Mouse (Mus musculus): ENCODE data around the gene Jpt2. TPM values are rescaled to one million over a fixed set of nuclear protein-coding genes. Genes with fewer than 3 reads are reported as not detected.

Gene Jpt2
- total RNA-seq, 2 experiments from 2014 or later = 74.2 to 77.8 TPM

- ATAC-seq (replicated peaks; ENCODE audit: low FRiP score, low TSS enrichment, poor library complexity, severe bottlenecking) = no peak
Measured at GRCm38 (mm10) chr17:24929506-24929905, 31.0 kb downstream of the Jpt2 start.

DNA sequence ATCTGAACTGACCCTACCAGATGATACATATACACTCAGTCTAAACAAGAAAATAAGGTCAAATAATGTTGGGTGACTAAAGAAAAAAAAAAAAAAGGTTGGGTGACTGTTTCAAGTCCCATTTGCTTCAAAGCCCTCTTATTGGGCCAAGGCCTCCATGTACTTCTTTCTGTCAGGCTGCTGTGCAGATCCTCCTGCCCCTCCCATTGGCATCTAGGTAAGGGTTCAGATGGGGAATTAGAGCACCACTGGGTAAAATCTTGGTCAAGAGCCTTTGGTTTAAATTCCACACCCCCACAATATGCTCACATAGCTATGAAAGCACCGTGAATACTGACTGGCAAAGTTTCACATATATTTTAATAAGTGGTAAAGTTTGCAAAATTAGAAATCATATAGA is 37.2 kb downstream of the Jpt2 start:
- no peak for ATAC-seq (replicated peaks; ENCODE audit: low FRiP score, low TSS enrichment, poor library complexity, severe bottlenecking)

DNA sequence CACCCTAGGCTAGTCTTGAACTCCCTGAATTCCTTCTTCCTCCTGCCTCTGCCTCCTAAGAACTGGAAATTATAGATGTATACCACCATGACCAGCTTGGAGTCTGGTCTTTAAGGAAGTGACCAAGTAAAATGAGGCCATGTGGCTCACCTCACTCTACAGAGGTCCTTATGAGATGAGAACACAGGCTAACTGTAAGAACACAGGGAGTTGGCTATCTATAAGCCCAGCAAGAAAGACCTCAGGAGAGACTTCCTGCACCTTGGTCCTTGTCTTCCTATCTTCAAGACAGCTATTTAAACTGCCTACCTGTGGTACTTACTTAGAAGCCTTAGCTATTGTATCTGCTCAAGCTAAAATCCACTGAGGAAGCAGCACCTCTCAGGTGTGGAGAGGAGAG is 46.5 kb downstream of the Jpt2 start:
- ATAC-seq (replicated peaks; ENCODE audit: low FRiP score, low TSS enrichment, poor library complexity, severe bottlenecking) = no peak

GRCm38 (mm10) chr17:24907591-24907990 is 52.9 kb downstream of the Jpt2 start:
- ATAC-seq (replicated peaks; ENCODE audit: low FRiP score, low TSS enrichment, poor library complexity, severe bottlenecking) = no peak

- ATAC-seq (replicated peaks; ENCODE audit: low FRiP score, low TSS enrichment, poor library complexity, severe bottlenecking) = no peak
Measured at GRCm38 (mm10) chr17:24903767-24904166, 56.7 kb downstream of the Jpt2 start.

DNA sequence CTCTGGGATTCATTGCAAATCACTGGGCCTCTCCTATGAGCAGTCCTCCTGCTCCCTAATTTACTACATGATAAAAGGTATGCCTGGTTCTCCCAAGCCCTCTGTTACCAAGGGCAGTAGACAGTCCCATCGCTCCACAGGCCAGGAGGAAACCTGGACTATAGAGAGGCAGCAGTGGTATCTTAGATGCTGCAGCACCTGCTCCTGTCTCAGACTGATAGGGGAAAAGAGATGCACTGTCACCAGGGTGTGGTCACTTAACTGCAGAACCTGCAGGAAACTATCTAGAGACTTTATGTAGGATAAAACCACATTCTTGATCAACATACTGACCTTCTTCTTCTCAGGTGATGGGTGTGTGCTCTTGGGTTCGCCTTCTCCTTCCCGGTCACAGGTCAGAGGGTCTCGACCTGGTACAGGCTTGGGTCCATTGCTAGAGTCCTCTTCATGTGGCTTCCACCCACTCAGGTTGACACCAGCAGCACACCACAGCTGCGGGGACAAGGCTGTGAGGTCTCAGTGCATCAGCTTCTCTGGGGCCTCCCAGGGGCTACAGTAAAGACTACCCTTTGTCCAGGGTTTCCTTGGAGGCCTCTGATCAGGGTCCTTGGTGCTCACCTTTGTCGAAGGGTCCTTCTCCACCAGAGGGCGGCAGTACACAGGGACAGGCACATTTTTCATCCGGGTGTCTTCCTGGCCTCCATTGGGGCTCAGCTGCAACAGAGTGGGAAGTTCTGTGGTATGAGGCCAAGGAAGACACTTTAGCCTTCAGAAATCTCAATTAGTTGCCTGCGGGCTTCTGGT is 57.6 kb downstream of the Jpt2 start:
- peak; percentile 87 for ATAC-seq (replicated peaks; ENCODE audit: low FRiP score, low TSS enrichment, poor library complexity, severe bottlenecking)

DNA sequence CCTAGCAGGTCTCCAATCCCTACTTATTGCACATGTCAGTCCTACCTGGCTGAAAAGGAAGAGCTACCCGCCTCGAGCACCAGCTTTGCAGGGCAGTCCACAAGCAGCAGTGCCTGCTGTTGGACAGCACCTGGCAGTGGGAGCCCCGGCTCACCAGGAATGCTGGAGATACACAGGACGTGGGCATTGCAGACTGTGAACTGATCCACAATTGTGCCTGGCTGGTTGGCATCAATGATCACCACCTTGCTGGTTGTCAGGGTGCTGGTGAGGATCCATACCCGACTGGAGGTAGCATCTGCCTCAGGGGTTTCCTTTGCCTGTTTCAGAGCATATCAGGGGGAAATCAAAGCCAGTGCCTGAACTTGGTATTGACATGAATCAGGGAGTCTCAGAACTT is 58.4 kb downstream of the Jpt2 start:
- ATAC-seq (replicated peaks; ENCODE audit: low FRiP score, low TSS enrichment, poor library complexity, severe bottlenecking) = no peak

- ATAC-seq (replicated peaks; ENCODE audit: low FRiP score, low TSS enrichment, poor library complexity, severe bottlenecking) = no peak
Measured at GRCm38 (mm10) chr17:24900014-24900413, 60.5 kb downstream of the Jpt2 start.

- no peak for ATAC-seq (replicated peaks; ENCODE audit: low FRiP score, low TSS enrichment, poor library complexity, severe bottlenecking)
Measured at GRCm38 (mm10) chr17:24899153-24899552, 61.3 kb downstream of the Jpt2 start.

- no peak for ATAC-seq (replicated peaks; ENCODE audit: low FRiP score, low TSS enrichment, poor library complexity, severe bottlenecking)
Measured at GRCm38 (mm10) chr17:24898041-24898854, 62.2 kb downstream of the Jpt2 start.

DNA sequence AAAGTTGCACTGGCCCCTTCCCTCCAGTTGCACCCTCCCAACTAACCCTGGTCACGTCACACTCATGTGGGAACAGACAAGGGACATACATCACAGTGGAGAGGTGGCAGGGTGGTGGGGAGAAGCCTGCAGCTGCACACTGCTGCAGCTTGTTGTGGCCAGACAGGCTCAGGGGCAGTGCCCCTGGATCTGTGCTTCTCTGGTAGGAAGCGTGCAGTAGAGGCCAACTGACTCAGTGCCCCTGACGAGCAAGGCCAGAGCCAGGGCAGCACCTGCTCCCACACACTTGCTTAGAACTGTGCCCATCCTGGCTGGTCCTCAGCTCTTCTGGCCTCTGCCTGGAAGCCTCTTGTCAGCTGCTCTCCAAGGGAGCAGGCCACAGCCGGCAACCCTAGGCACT is 62.9 kb downstream of the Jpt2 start:
- no peak for ATAC-seq (replicated peaks; ENCODE audit: low FRiP score, low TSS enrichment, poor library complexity, severe bottlenecking)

DNA sequence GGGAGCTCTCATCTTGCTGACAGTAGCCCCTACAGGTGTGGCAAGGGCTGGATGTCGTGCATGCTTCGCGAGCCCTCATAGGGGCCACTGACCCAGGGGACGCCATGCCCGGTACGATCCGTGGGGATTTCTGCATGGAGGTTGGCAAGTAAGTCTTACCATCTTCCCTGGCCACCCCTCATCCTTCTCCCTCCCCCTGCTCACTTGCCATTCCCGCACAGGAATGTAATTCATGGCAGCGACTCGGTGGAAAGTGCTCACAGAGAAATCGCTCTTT is 63.6 kb downstream of the Jpt2 start:
- ATAC-seq (replicated peaks; ENCODE audit: low FRiP score, low TSS enrichment, poor library complexity, severe bottlenecking) = no peak

DNA sequence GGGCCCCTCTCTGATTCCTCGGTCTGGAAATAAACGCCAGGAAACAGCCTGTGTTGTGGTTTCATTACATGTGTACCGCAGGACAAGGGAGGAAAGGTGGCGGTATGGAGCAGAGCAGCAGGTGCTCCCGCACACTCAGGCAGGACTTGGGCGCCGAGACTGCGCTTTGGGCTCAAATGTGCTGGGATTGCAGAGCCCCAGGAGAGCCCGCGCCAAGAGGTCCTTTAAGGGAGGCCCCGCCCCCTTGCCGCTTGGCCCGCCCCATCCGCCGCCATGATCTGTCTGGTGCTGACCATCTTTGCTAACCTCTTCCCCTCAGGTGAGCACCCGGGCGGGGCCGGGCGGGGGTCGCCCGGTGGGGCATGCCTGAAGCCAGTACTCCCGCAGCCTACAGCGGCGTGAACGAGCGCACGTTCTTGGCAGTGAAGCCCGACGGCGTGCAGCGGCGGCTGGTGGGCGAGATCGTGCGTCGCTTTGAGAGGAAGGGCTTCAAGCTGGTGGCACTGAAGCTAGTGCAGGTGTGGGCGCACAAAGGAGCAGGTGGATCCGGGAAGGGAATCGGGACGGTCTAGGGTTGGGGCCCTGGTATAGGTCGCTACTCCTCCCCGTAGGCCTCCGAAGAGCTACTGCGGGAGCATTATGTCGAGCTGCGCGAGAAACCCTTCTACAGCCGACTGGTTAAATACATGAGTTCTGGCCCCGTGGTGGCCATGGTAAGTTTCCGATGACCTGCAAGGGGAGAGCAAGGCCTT is 64.1 kb downstream of the Jpt2 start, which contains the start of gene Nme3:
TSS of gene Nme3 (plus strand) at position 260 of the 752 bp plus-strand sequence.
- ATAC-seq (replicated peaks; ENCODE audit: low FRiP score, low TSS enrichment, poor library complexity, severe bottlenecking) = peak; percentile 39; the same call in 1 of the 2 replicates

GRCm38 (mm10) chr17:24895571-24896240 is 64.8 kb downstream of the Jpt2 start:
- no peak for ATAC-seq (replicated peaks; ENCODE audit: low FRiP score, low TSS enrichment, poor library complexity, severe bottlenecking)

- ATAC-seq (replicated peaks; ENCODE audit: low FRiP score, low TSS enrichment, poor library complexity, severe bottlenecking) = peak; percentile 39
Measured at GRCm38 (mm10) chr17:24894995-24895547, 65.4 kb downstream of the Jpt2 start, which contains the start of the genes Eme2 and Mrps34. Gene Eme2 (minus strand): TSS chr17:24895087. Gene Mrps34 (plus strand): TSS chr17:24895116.

DNA sequence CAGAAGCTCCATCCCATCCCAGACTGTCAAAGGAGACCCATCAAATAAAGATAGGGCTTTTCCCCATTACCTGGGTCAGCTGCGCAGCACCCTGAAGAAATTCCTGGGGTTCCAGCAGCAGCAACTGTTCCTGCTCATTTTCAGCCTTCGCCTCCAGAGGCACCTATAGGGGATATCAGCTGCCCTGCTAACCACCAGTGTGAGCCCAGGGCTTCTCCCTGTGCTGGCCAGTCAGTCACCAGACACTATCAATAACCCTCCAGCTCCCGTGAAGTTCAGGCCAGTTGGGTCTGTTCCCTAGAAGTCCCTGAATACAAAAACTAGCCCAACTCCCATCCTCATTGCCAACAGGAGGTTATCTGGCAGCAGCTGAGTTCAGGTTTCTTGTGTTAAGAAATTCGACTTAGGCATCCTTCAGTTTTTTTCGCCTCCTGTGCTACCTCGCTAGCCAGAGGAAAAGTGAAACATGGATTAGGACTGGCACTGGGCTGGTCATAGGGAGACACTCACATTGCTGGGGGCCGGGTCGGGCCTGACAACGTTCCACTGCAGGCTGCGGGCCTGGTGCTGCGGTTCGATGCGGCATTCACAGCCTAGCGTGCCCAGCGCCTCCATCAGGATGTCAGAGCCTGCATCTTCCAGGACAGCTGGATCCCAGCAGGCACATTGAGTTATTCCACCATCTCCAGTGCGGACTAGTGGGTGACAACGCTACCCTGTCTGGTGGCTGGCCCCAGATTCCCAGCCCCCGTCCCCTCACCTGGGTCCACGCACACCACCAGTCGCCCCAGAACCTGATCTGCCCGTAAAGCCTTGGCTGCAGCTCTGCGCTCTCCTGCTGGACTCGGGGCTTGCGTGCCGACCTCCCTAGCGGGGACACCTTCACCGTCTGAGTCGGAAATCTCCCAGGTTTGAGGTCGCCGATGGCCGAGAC is 66.2 kb downstream of the Jpt2 start:
- 0 out of 2 replicates have a peak, but pooled peaks have one; percentile 2 for ATAC-seq (replicated peaks; ENCODE audit: low FRiP score, low TSS enrichment, poor library complexity, severe bottlenecking)

GRCm38 (mm10) chr17:24893276-24893675 is 67.2 kb downstream of the Jpt2 start:
- ATAC-seq (replicated peaks; ENCODE audit: low FRiP score, low TSS enrichment, poor library complexity, severe bottlenecking) = no peak

DNA sequence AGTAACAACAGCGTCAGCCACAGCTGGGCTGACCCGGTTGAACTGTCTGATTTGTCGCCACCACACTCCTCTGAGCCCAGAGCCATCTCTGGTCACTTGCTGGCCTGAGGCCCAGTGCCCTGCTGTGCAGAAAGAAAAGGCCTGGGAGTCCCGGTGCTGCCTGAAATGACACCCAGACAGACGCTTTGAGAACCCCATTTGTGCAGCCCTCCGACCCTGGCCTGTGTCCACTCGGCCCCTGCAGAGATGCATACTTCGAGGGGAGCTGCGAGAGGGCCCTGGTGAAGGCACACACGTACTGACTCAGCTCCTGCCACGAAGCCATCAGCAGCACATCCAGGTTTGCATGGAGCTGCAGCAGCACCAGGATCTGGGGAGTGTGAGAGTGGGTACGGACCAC is 67.7 kb downstream of the Jpt2 start:
- ATAC-seq (replicated peaks; ENCODE audit: low FRiP score, low TSS enrichment, poor library complexity, severe bottlenecking) = no peak

All from megakaryocyte-erythroid progenitor cell, adult 5-6 weeks (primary cell).